Comparison of ENCODE assay signal across 21 mouse cellular contexts in genomic region chr6:84328030-84328390, GRCm38 (mm10).
DNase-seq lines count a peak whose midpoint lies in the region; ATAC-seq and TF ChIP-seq lines count a peak whose summit lies in the region.
"Had no signal": no experiment of that assay in that cellular context is flagged by ENCODE, and none has a peak within 500 bp of the region (broad histone marks: within the 10 kb centered on the region; RNA-seq: fewer than 3 reads in every experiment).

No protein-coding gene starts in this region.

- 50% methylated on average over 3 of the region's 3 CpGs for WGBS in bone marrow, adult 2 months

- peak; percentile 90 for ATAC-seq in megakaryocyte progenitor cell, adult 5-6 weeks (replicated peaks; ENCODE audit: poor library complexity)
- ATAC-seq: forebrain, embryonic 13.5 days; intestine, postnatal 0 days had no signal

- H3K27ac ChIP-seq in bone marrow, adult 2 months (ENCODE audit: control insufficient read depth, insufficient read depth, low read depth, low read length, poor library complexity): peak overlapping the region; percentile 13; the same call in 1 of the 2 replicates
- H3K27ac ChIP-seq: embryonic facial prominence, embryonic 15.5 days; forebrain, embryonic 13.5 days; hindbrain, embryonic 15.5 days had no signal

- H3K4me1 ChIP-seq in bone marrow, adult 2 months (ENCODE audit: control insufficient read depth, insufficient read depth, low read length): no peaks in the 10 kb centered on the region; the same call in 1 of the 2 replicates
- H3K4me1 ChIP-seq: forebrain, embryonic 13.5 days; hindbrain, embryonic 15.5 days had no signal

- H3K4me3 ChIP-seq in bone marrow, adult 2 months (replicated peaks; ENCODE audit: control insufficient read depth, low read depth, low read length): no peak overlapping the region
- H3K4me3 ChIP-seq: embryonic facial prominence, embryonic 15.5 days; forebrain, embryonic 13.5 days; heart, embryonic 12.5 days; hindbrain, embryonic 15.5 days; megakaryocyte, embryonic 14.5 days had no signal

- no peak for TF ChIP-seq POLR2A in bone marrow, adult 2 months (IDR thresholded peaks at IDR 0.05; ENCODE audit: borderline replicate concordance, control insufficient read depth, low read depth, low read length)

- no peak for TF ChIP-seq CTCF in bone marrow, adult 2 months (IDR thresholded peaks at IDR 0.05; ENCODE audit: control insufficient read depth, insufficient read depth, low read length)

- intact Hi-C loops in heart, postnatal 25 days (cut with DNase I): no loop called here

- DNase-seq in heart, adult 11 months: peak; percentile 78
- no peak for DNase-seq in heart, postnatal 25 days (ENCODE audit: low spot score)
- DNase-seq in liver: peak; percentile 57
- DNase-seq in spleen, postnatal 36 days (ENCODE audit: low spot score in 2 of 2): no peak
- no peak for DNase-seq in right cerebral cortex, adult 18-20 months
- DNase-seq in layer of hippocampus, adult 8-10 months (ENCODE audit: low spot score in 2 of 2): no peak
- DNase-seq: adrenal gland, postnatal 36 days; cerebellum, postnatal 10 days; embryo, embryonic 11 days; gastrocnemius, postnatal 36 days; heart, postnatal 36 days; left cerebral cortex, postnatal 4 days; lung, adult 2 months had no signal

Comparison
In these comparisons a context has a peak if more than half of its experiments do, and no peak if none do; other contexts are left out.
1. DNase-seq: peak in heart, adult 11 months (single experiment) and liver (single experiment); none in heart, postnatal 25 days (single experiment), spleen, postnatal 36 days (0 of 2), right cerebral cortex, adult 18-20 months (single experiment) and layer of hippocampus, adult 8-10 months (0 of 2).